Mouse (Mus musculus): ENCODE measurements around the gene Rpl12. TPM values are rescaled to one million over a fixed set of nuclear protein-coding genes. Genes with fewer than 3 reads are reported as not detected.

The Rpl12 gene
- 1,268 and 1,847 TPM in 2 replicates for polyA plus RNA-seq (2012; rRNA removed)

GRCm38 (mm10) chr2:32961192-32961995, at the start of gene Rpl12, which contains the start of gene Lrsam1:
TSS of gene Rpl12 (plus strand) at chr2:32961559.
TSS of gene Lrsam1 (minus strand) at chr2:32961614.

GRCm38 (mm10) chr2:32981725-32982271, 20.4 kb downstream of the Rpl12 start, which contains the start of gene Slc2a8:
TSS of gene Slc2a8 (minus strand) at chr2:32982083.

Other genes starting within 250 kb of the Rpl12 start
- 172 and 189 TPM in 2 replicates for gene Cdk9, start 248.5 kb upstream of the Rpl12 start, polyA plus RNA-seq (2012; rRNA removed)
- gene Sh2d3c, start 240.5 kb upstream of the Rpl12 start, polyA plus RNA-seq (2012; rRNA removed), result 17.9 and 30.9 TPM in 2 replicates
- gene 6330409D20Rik, start 220.5 kb upstream of the Rpl12 start, polyA plus RNA-seq (2012; rRNA removed), result 1.4 and 1.5 TPM in 2 replicates
- gene Tor2a, start 204.3 kb upstream of the Rpl12 start, polyA plus RNA-seq (2012; rRNA removed), result 53.3 and 64.5 TPM in 2 replicates
- 0.54 and 0.72 TPM in 2 replicates for gene Ttc16, start 185.9 kb upstream of the Rpl12 start, polyA plus RNA-seq (2012; rRNA removed)
- 8.9 and 13.2 TPM in 2 replicates for gene Ptrh1, start 185.8 kb upstream of the Rpl12 start, polyA plus RNA-seq (2012; rRNA removed)
- 0.20 and 0.28 TPM in 2 replicates for gene Cfap157, start 177.1 kb upstream of the Rpl12 start, polyA plus RNA-seq (2012; rRNA removed)
- gene Stxbp1, start 114.3 kb upstream of the Rpl12 start, polyA plus RNA-seq (2012; rRNA removed), result 39.4 and 42.9 TPM in 2 replicates
- 22.8 and 32.0 TPM in 2 replicates for gene Fam129b, start 85.4 kb upstream of the Rpl12 start, polyA plus RNA-seq (2012; rRNA removed)
- 15.1 TPM in 2 replicates for gene Lrsam1, start 55 bp downstream of the Rpl12 start, polyA plus RNA-seq (2012; rRNA removed)
- gene Slc2a8, start 20.5 kb downstream of the Rpl12 start, polyA plus RNA-seq (2012; rRNA removed), result 12.7 and 18.4 TPM in 2 replicates
- 7.7 and 10.6 TPM in 2 replicates for gene Garnl3, start 170.1 kb downstream of the Rpl12 start, polyA plus RNA-seq (2012; rRNA removed)

All from central nervous system, embryonic 11.5 days (tissue).